Mouse (Mus musculus): ENCODE results near the gene Vmn2r31.
"Not testable (repeated sequence)": the region's sequence is repeated elsewhere in the genome, so short reads cannot be mapped to it uniquely, and the experiment has no call there.

Gene Vmn2r31

GRCm38 (mm10) chr7:7399603-7400002 is at the start of gene Vmn2r31:
Vmn2r31 (minus strand) TSS chr7:7399703.
- not testable (repeated sequence) for DNase-seq (ENCODE audit: low spot score)

DNA sequence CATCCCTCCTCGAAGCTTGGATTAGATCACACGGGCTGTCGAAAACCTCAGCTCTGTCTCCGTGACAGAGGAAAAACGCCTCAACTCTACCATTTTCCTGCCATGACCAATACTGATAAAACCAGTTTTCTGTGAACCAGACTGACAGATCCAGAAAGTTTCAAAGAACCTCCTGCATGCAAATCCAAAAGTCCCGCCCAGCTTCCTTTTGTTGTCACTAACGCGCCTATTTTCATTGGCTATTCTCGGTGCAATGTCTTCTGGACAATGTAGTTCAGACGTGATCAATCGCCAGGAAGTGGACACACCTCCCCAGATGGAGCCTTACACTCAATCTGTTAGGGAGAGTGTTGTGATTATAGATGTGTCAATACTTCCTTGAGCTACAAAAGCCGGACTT is 25.1 kb downstream of the Vmn2r31 start, which contains the start of gene Gm45783:
TSS of gene Gm45783 (minus strand) at position 143 of the 400 bp plus-strand sequence.
- DNase-seq (ENCODE audit: low spot score) = not testable (repeated sequence)

DNA sequence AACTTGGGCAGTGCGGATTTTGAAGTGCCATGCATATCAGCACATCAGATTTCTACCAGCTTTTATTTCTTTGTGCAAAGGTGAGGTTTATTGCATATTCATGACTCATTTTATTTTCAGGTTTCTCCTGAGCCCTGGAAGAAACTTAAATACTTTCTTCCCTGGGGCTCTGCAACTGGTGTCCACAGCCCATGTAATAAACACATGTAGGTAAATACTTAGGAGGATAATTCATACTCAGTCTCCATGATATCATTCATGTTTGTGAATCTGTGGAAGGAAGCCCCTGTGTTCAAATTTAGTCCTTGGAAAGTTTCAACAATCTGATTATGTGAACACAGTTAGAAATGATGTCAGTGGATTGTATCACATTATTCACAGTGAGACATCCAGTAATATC is 62.0 kb downstream of the Vmn2r31 start, which contains the start of gene Vmn2r30:
TSS of gene Vmn2r30 (minus strand) at position 101 of the 400 bp plus-strand sequence.
- not testable (repeated sequence) for DNase-seq (ENCODE audit: low spot score)

Data from testis, postnatal 10 days (tissue).